8 mouse cellular contexts compared by ENCODE assay signal in the genomic region with DNA sequence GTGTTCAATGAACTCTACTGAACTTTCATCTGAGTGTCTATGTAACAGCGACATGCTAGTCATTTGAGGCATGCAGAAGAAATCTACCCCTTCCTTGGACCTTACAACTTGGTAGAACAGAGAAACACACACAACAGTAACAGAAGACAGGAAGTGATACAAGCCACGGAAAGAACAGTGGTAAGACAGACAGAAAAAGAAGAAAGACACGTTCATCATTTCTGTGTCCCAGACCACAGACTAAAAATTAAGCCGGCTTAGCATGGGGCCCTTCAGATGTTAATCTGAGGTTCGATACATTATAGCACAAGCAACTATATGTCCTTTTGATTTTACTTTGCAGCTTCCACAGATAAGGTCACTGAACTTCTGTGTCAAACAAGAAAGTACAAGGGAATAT. TPM values are rescaled to one million over a fixed set of nuclear protein-coding genes. Genes with fewer than 3 reads are reported as not detected.
A peak's percentile ranks its signal among the peaks of the same experiment; 100 is the strongest.
DNase-seq lines count a peak whose midpoint lies in the region; ATAC-seq and TF ChIP-seq lines count a peak whose summit lies in the region.

No protein-coding gene starts in this region.

- peak overlapping the region; percentile 77 for H3K4me2 ChIP-seq in kidney, postnatal 0 days (ENCODE audit: low read length)
- peak overlapping the region; percentile 73 for H3K4me2 ChIP-seq in midbrain, postnatal 0 days (ENCODE audit: low read depth, low read length, poor library complexity, severe bottlenecking)

- no peaks in the 10 kb centered on the region for H3K36me3 ChIP-seq in kidney, postnatal 0 days (ENCODE audit: insufficient read depth, low read length)
- H3K36me3 ChIP-seq in midbrain, postnatal 0 days (ENCODE audit: insufficient read depth, low read length) = no peaks in the 10 kb centered on the region

- DNase-seq in kidney, postnatal 0 days (ENCODE audit: low spot score) = no peak
- no peak for DNase-seq in kidney, adult 8-10 months
- DNase-seq in induced T-regulatory cell, adult 2 months (ENCODE audit: low read depth) = peak; percentile 86
- DNase-seq in midbrain, postnatal 0 days (ENCODE audit: low spot score) = no peak
- no peak for DNase-seq in B cell, adult 2 months
- DNase-seq in left cerebral cortex, adult 11 months (ENCODE audit: low spot score) = no peak

- H3K4me3 ChIP-seq in kidney, postnatal 0 days (replicated peaks; ENCODE audit: low read depth, low read length) = peak overlapping the region; percentile 95; the same call in 1 of the 2 replicates
- peak overlapping the region; percentile 1 for H3K4me3 ChIP-seq in bone marrow, adult 2 months (replicated peaks; ENCODE audit: control insufficient read depth, low read depth, low read length)
- peak overlapping the region; percentile 79; the same call in 1 of the 2 replicates for H3K4me3 ChIP-seq in midbrain, postnatal 0 days (ENCODE audit: low read depth, low read length)

- no peak for TF ChIP-seq CTCF in kidney, postnatal 0 days (IDR thresholded peaks at IDR 0.05; ENCODE audit: low read depth)
- TF ChIP-seq CTCF in bone marrow, adult 2 months (IDR thresholded peaks at IDR 0.05; ENCODE audit: control insufficient read depth, insufficient read depth, low read length) = no peak
- TF ChIP-seq CTCF in midbrain, postnatal 0 days (IDR thresholded peaks at IDR 0.05) = no peak

- WGBS in kidney, postnatal 0 days = 64% methylated on average over 5 of the region's 5 CpGs
- WGBS in bone marrow, adult 2 months = 4% methylated on average over 5 of the region's 5 CpGs
- WGBS in midbrain, postnatal 0 days = 70% methylated on average over 5 of the region's 5 CpGs

- H3K4me1 ChIP-seq in kidney, postnatal 0 days (replicated peaks; ENCODE audit: insufficient read depth, low read length) = peaks cover 6% of the 10 kb centered on the region
- peaks cover 2% of the 10 kb centered on the region; the same call in 1 of the 2 replicates for H3K4me1 ChIP-seq in bone marrow, adult 2 months (ENCODE audit: control insufficient read depth, insufficient read depth, low read length)
- H3K4me1 ChIP-seq in midbrain, postnatal 0 days (ENCODE audit: insufficient read depth, low read length) = peaks cover 4% of the 10 kb centered on the region; the same call in 1 of the 2 replicates

- no peak overlapping the region; the same call in 1 of the 2 replicates for H3K9ac ChIP-seq in kidney, postnatal 0 days (ENCODE audit: low read depth, low read length)
- no peak overlapping the region for H3K9ac ChIP-seq in midbrain, postnatal 0 days (replicated peaks; ENCODE audit: low read length, poor library complexity, severe bottlenecking)

- no peak for ATAC-seq in kidney, postnatal 0 days (replicated peaks; ENCODE audit: low FRiP score, low read depth)
- ATAC-seq in midbrain, postnatal 0 days (ENCODE audit: low FRiP score) = no peak
- ATAC-seq in megakaryocyte-erythroid progenitor cell, adult 5-6 weeks (replicated peaks; ENCODE audit: low FRiP score, low TSS enrichment, poor library complexity, severe bottlenecking) = no peak

- H3K27ac ChIP-seq in kidney, postnatal 0 days = no peak overlapping the region
- no peak overlapping the region for H3K27ac ChIP-seq in bone marrow, adult 2 months (ENCODE audit: control insufficient read depth, insufficient read depth, low read depth, low read length, poor library complexity)
- H3K27ac ChIP-seq in midbrain, postnatal 0 days (ENCODE audit: low read depth, low read length) = no peak overlapping the region

- H3K9me3 ChIP-seq in kidney, postnatal 0 days (replicated peaks; ENCODE audit: low read length) = no peaks in the 10 kb centered on the region
- no peaks in the 10 kb centered on the region for H3K9me3 ChIP-seq in midbrain, postnatal 0 days (ENCODE audit: low read length)

- no peak for TF ChIP-seq POLR2A in bone marrow, adult 2 months (IDR thresholded peaks at IDR 0.05; ENCODE audit: borderline replicate concordance, control insufficient read depth, low read depth, low read length)

- no peaks in the 10 kb centered on the region for H3K27me3 ChIP-seq in kidney, postnatal 0 days (ENCODE audit: insufficient read depth, low read length)
- H3K27me3 ChIP-seq in midbrain, postnatal 0 days (ENCODE audit: insufficient read depth, low read length) = no peaks in the 10 kb centered on the region

RNA-seq across cellular contexts. Expression of a gene that starts 2.1 kb away (rescaled TPM):
- polyA plus RNA-seq in kidney, postnatal 0 days (2015; fragmentation: Nextera tagmentation; extraction: Ambion mirVana) = 174 TPM in 2 replicates
- polyA plus RNA-seq in bone marrow, adult 2 months (2011; ENCODE audit: insufficient read depth, insufficient read length, low replicate concordance, missing spikeins) = 119 and 178 TPM in 2 replicates
- total RNA-seq in midbrain, postnatal 0 days (2014; rRNA removed) = 66.0 and 78.7 TPM in 2 replicates
- polyA plus RNA-seq in midbrain, postnatal 0 days (2015; fragmentation: Nextera tagmentation; extraction: Ambion mirVana) = 140 and 145 TPM in 2 replicates
- 56.8 and 92.2 TPM in 2 replicates for total RNA-seq in megakaryocyte-erythroid progenitor cell, adult 5-6 weeks (2014; fragmentation: Nextera tagmentation)
- total RNA-seq in megakaryocyte-erythroid progenitor cell, adult 5-6 weeks (2017) = 67.4 and 73.2 TPM in 2 replicates

RNA-seq across cellular contexts. Expression of a gene that starts 51.2 kb away (rescaled TPM):
- 34.9 and 37.9 TPM in 2 replicates for polyA plus RNA-seq in kidney, postnatal 0 days (2015; fragmentation: Nextera tagmentation; extraction: Ambion mirVana)
- 22.8 and 31.1 TPM in 2 replicates for polyA plus RNA-seq in bone marrow, adult 2 months (2011; ENCODE audit: insufficient read depth, insufficient read length, low replicate concordance, missing spikeins)
- 14.0 and 26.9 TPM in 2 replicates for total RNA-seq in midbrain, postnatal 0 days (2014; rRNA removed)
- 16.7 and 17.5 TPM in 2 replicates for polyA plus RNA-seq in midbrain, postnatal 0 days (2015; fragmentation: Nextera tagmentation; extraction: Ambion mirVana)
- 87.2 and 100 TPM in 2 replicates for total RNA-seq in megakaryocyte-erythroid progenitor cell, adult 5-6 weeks (2014; fragmentation: Nextera tagmentation)
- total RNA-seq in megakaryocyte-erythroid progenitor cell, adult 5-6 weeks (2017) = 128 and 133 TPM in 2 replicates

Comparison
In these comparisons a context has a peak if more than half of its experiments do, and no peak if none do; other contexts are left out.
1. H3K4me3 ChIP-seq: peak in every context shown above with its lines; median percentile 95 in kidney, postnatal 0 days; 79 in midbrain, postnatal 0 days; 1 in bone marrow, adult 2 months.